Mouse (Mus musculus): ENCODE measurements around the gene Clec3a. TPM values are rescaled to one million over a fixed set of nuclear protein-coding genes. Genes with fewer than 3 reads are reported as not detected.

Gene Clec3a
- polyA plus RNA-seq, 1 experiment from 2014 or later, result not detected

- no peaks in the 10 kb centered on the region for H3K9me3 ChIP-seq
- H3K4me1 ChIP-seq (replicated peaks), result peaks cover 8% of the 10 kb centered on the region; the same call in 1 of the 2 replicates
- no peaks in the 10 kb centered on the region for H3K36me3 ChIP-seq
- H3K4me2 ChIP-seq (replicated peaks), result no peak overlapping the region
- H3K9ac ChIP-seq, result no peak overlapping the region
- no peaks in the 10 kb centered on the region for H3K27me3 ChIP-seq (replicated peaks)
- ATAC-seq, result no peak
- H3K27ac ChIP-seq, result no peak overlapping the region
- no peak overlapping the region for H3K4me3 ChIP-seq (replicated peaks)
- WGBS, result 86% methylated on average over 11 of the region's 11 CpGs
These were observed 44.7 kb downstream of the Clec3a start for GRCm38 (mm10) chr8:114462591-114462990.

- no peak overlapping the region for H3K27ac ChIP-seq
- no peaks in the 10 kb centered on the region for H3K9me3 ChIP-seq
- H3K4me3 ChIP-seq (replicated peaks), result no peak overlapping the region
- no peaks in the 10 kb centered on the region for H3K36me3 ChIP-seq
- WGBS, result 62% methylated on average over 10 of the region's 10 CpGs
- no peak overlapping the region for H3K4me2 ChIP-seq (replicated peaks)
- H3K27me3 ChIP-seq (replicated peaks), result no peaks in the 10 kb centered on the region
- H3K4me1 ChIP-seq (replicated peaks), result peaks cover 8% of the 10 kb centered on the region; the same call in 1 of the 2 replicates
- no peak for ATAC-seq
- no peak overlapping the region for H3K9ac ChIP-seq
These were observed 45.4 kb downstream of the Clec3a start for GRCm38 (mm10) chr8:114463305-114463704.

GRCm38 (mm10) chr8:114468526-114469207 lies 50.8 kb downstream of the Clec3a start:
- H3K4me3 ChIP-seq (replicated peaks), result no peak overlapping the region

GRCm38 (mm10) chr8:114469208-114469590 lies 51.3 kb downstream of the Clec3a start:
- H3K27me3 ChIP-seq (replicated peaks), result no peaks in the 10 kb centered on the region
- no peaks in the 10 kb centered on the region for H3K4me1 ChIP-seq (replicated peaks)
- H3K36me3 ChIP-seq, result no peaks in the 10 kb centered on the region
- no peaks in the 10 kb centered on the region for H3K9me3 ChIP-seq
- H3K4me3 ChIP-seq (replicated peaks), result no peak overlapping the region
- no peak for ATAC-seq
- 88% methylated on average over 10 of the region's 10 CpGs for WGBS
- H3K9ac ChIP-seq, result no peak overlapping the region
- no peak overlapping the region for H3K27ac ChIP-seq
- no peak overlapping the region for H3K4me2 ChIP-seq (replicated peaks)

More at GRCm38 (mm10) chr8:114468526-114469207, 50.8 kb downstream of the Clec3a start:
- 69% methylated on average over 21 of the region's 21 CpGs for WGBS
- Histone ChIP-seq H3K27ac (no peak overlapping the region), H3K4me1 (replicated peaks) (no peaks in the 10 kb centered on the region), H3K4me2 (replicated peaks) (no peak overlapping the region), H3K27me3 (replicated peaks) (no peaks in the 10 kb centered on the region), H3K36me3 (no peaks in the 10 kb centered on the region), H3K9me3 (no peaks in the 10 kb centered on the region), H3K9ac (no peak overlapping the region)
- ATAC-seq, result no peak

GRCm38 (mm10) chr8:114473546-114473945 lies 55.7 kb downstream of the Clec3a start:
- H3K4me2 ChIP-seq (replicated peaks), result no peak overlapping the region
- WGBS, result 88% methylated on average over 11 of the region's 11 CpGs
- no peaks in the 10 kb centered on the region for H3K9me3 ChIP-seq
- no peak overlapping the region for H3K27ac ChIP-seq
- H3K4me1 ChIP-seq (replicated peaks), result no peaks in the 10 kb centered on the region; the same call in 1 of the 2 replicates
- H3K27me3 ChIP-seq (replicated peaks), result no peaks in the 10 kb centered on the region
- H3K4me3 ChIP-seq (replicated peaks), result no peak overlapping the region
- no peaks in the 10 kb centered on the region for H3K36me3 ChIP-seq
- H3K9ac ChIP-seq, result no peak overlapping the region
- no peak for ATAC-seq

Other genes starting within 250 kb of the Clec3a start
- gene Vat1l, start 212.5 kb upstream of the Clec3a start, polyA plus RNA-seq (2015; fragmentation: Nextera tagmentation; extraction: Ambion mirVana), result 2.4 and 3.5 TPM in 2 replicates
- gene Wwox, start 21.6 kb downstream of the Clec3a start, polyA plus RNA-seq (2015; fragmentation: Nextera tagmentation; extraction: Ambion mirVana), result 11.6 TPM in 2 replicates